Mouse (Mus musculus) kidney, embryonic 14.5 days (tissue): ENCODE measurements at regions not wholly inside any gene's neighbourhood (a gene's known extent, or its start where the extent isn't known, plus 50 kb on each side); places are given as distances from the start of the nearest gene placed in this dataset.

ENCODE experiments used
- ATAC-seq: fragments of 200-750 bp; cut with Nextera tagmentation; 2 replicates; pipeline ENCODE4 v1.8.0; 2017; ENCODE audit warnings: moderate number of reproducible peaks, mild to moderate bottlenecking, moderate TSS enrichment, moderate library complexity; ENCODE audit not compliant: low FRiP score, low TSS enrichment
- H3K27ac ChIP-seq: fragments of 300-500 bp; sonication (generic); 2 replicates; pipeline ENCODE4 v1.5.1; 2014; ENCODE audit warnings: low read depth, mild to moderate bottlenecking, low read length, moderate library complexity, mixed read lengths
- H3K27me3 ChIP-seq: fragments of 300-500 bp; sonication (generic); 2 replicates; pipeline ENCODE4 v1.6.1; 2014; ENCODE audit warnings: mild to moderate bottlenecking, low read length; ENCODE audit not compliant: control insufficient read depth, insufficient read depth
- H3K36me3 ChIP-seq: fragments of 300-500 bp; sonication (generic); 2 replicates; pipeline ENCODE4 v1.6.1; 2014; ENCODE audit warnings: low read length, mixed read lengths; ENCODE audit not compliant: control insufficient read depth, insufficient read depth
- H3K4me1 ChIP-seq: fragments of 300-500 bp; sonication (generic); 2 replicates; pipeline ENCODE4 v1.6.1; 2014; ENCODE audit warnings: low read length, mixed read lengths; ENCODE audit not compliant: control insufficient read depth, insufficient read depth
- H3K4me2 ChIP-seq: fragments of 300-500 bp; sonication (generic); replicated peaks from 2 replicates; pipeline ENCODE4 v1.6.1; 2014; ENCODE audit warnings: low read depth, mild to moderate bottlenecking, low read length
- H3K4me3 ChIP-seq: fragments of 300-500 bp; sonication (generic); 2 replicates; pipeline ENCODE4 v1.5.1; 2014; ENCODE audit warnings: mild to moderate bottlenecking, low read length
- H3K9ac ChIP-seq: fragments of 300-500 bp; sonication (generic); 2 replicates; pipeline ENCODE4 v1.6.1; 2014; ENCODE audit warnings: low read depth, mild to moderate bottlenecking, low read length, moderate library complexity
- H3K9me3 ChIP-seq: fragments of 300-500 bp; sonication (generic); 2 replicates; pipeline ENCODE4 v1.6.1; 2016; ENCODE audit warnings: low read length; ENCODE audit not compliant: control insufficient read depth
- WGBS: fragments of 180-500 bp; shearing (Covaris S2); extraction: QIAGEN DNeasy Blood & Tissue Kit; methylation state at CpG from one replicate; pipeline ENCODE4 v1.1.7; 2014; 5-methylcytosine and 5-hydroxymethylcytosine counted together

- Histone ChIP-seq H3K36me3 (no peaks in the 10 kb centered on the region), H3K9me3 (no peaks in the 10 kb centered on the region), H3K4me1 (peaks cover 15% of the 10 kb centered on the region), H3K9ac (no peak overlapping the region), H3K4me3 (no peak overlapping the region), H3K27me3 (no peaks in the 10 kb centered on the region), H3K27ac (peak overlapping the region; percentile 52), H3K4me2 (peak overlapping the region; percentile 23; the same call in 1 of the 2 replicates)
- ATAC-seq = peak; percentile 50; the same call in 1 of the 2 replicates
- 24% methylated on average over 15 of the region's 15 CpGs for WGBS
Measured at GRCm38 (mm10) chr4:58670107-58670905, 116.6 kb upstream of the Lpar1 start.

GRCm38 (mm10) chr4:58668368-58669153 is 114.9 kb upstream of the Lpar1 start:
- Histone ChIP-seq H3K27me3 (no peaks in the 10 kb centered on the region), H3K9me3 (no peaks in the 10 kb centered on the region), H3K4me3 (no peak overlapping the region), H3K4me1 (peaks cover 15% of the 10 kb centered on the region), H3K27ac (peak overlapping the region; percentile 42; the same call in 1 of the 2 replicates), H3K4me2 (no peak overlapping the region), H3K36me3 (no peaks in the 10 kb centered on the region), H3K9ac (no peak overlapping the region)
- WGBS = 42% methylated on average over 8 of the region's 8 CpGs
- no peak for ATAC-seq

- 55% methylated on average over 6 of the region's 6 CpGs for WGBS
Measured at GRCm38 (mm10) chr4:58663628-58664205, 110.0 kb upstream of the Lpar1 start.

GRCm38 (mm10) chr4:58661781-58662293 is 108.1 kb upstream of the Lpar1 start:
- Histone ChIP-seq H3K4me2 (no peak overlapping the region), H3K9ac (no peak overlapping the region), H3K36me3 (no peaks in the 10 kb centered on the region), H3K4me3 (no peak overlapping the region), H3K4me1 (no peaks in the 10 kb centered on the region; the same call in 1 of the 2 replicates), H3K27me3 (no peaks in the 10 kb centered on the region), H3K27ac (peak overlapping the region; percentile 59; the same call in 1 of the 2 replicates), H3K9me3 (no peaks in the 10 kb centered on the region)
- ATAC-seq = no peak
- WGBS = 42% methylated on average over 4 of the region's 4 CpGs

More at GRCm38 (mm10) chr4:58663628-58664205, 110.0 kb upstream of the Lpar1 start:
- Histone ChIP-seq H3K9ac (no peak overlapping the region), H3K27me3 (no peaks in the 10 kb centered on the region), H3K4me1 (peaks cover 7% of the 10 kb centered on the region; the same call in 1 of the 2 replicates), H3K9me3 (no peaks in the 10 kb centered on the region), H3K4me3 (no peak overlapping the region), H3K36me3 (no peaks in the 10 kb centered on the region), H3K4me2 (no peak overlapping the region), H3K27ac (no peak overlapping the region)
- no peak for ATAC-seq

- no peak overlapping the region for H3K27ac ChIP-seq
- no peak for ATAC-seq
Measured at GRCm38 (mm10) chr4:58660511-58660910, 106.8 kb upstream of the Lpar1 start.

GRCm38 (mm10) chr4:58658206-58658605 is 104.5 kb upstream of the Lpar1 start:
- H3K4me2 ChIP-seq = no peak overlapping the region
- no peak overlapping the region for H3K27ac ChIP-seq
- H3K36me3 ChIP-seq = no peaks in the 10 kb centered on the region
- no peaks in the 10 kb centered on the region for H3K9me3 ChIP-seq
- H3K27me3 ChIP-seq = no peaks in the 10 kb centered on the region
- H3K9ac ChIP-seq = no peak overlapping the region
- no peaks in the 10 kb centered on the region; the same call in 1 of the 2 replicates for H3K4me1 ChIP-seq
- no peak overlapping the region for H3K4me3 ChIP-seq
- no peak for ATAC-seq
- WGBS = 57% methylated on average over 6 of the region's 6 CpGs

More at GRCm38 (mm10) chr4:58660511-58660910, 106.8 kb upstream of the Lpar1 start:
- Histone ChIP-seq H3K4me3 (no peak overlapping the region), H3K36me3 (no peaks in the 10 kb centered on the region), H3K9me3 (no peaks in the 10 kb centered on the region), H3K4me2 (no peak overlapping the region), H3K27me3 (no peaks in the 10 kb centered on the region), H3K9ac (no peak overlapping the region), H3K4me1 (no peaks in the 10 kb centered on the region; the same call in 1 of the 2 replicates)
- WGBS = 66% methylated on average over 5 of the region's 5 CpGs

- Histone ChIP-seq H3K9me3 (no peaks in the 10 kb centered on the region), H3K27me3 (no peaks in the 10 kb centered on the region), H3K27ac (no peak overlapping the region), H3K4me2 (no peak overlapping the region), H3K36me3 (no peaks in the 10 kb centered on the region), H3K4me1 (no peaks in the 10 kb centered on the region), H3K4me3 (no peak overlapping the region), H3K9ac (no peak overlapping the region)
- 16% methylated on average over 2 of the region's 2 CpGs for WGBS
- no peak for ATAC-seq
Measured at GRCm38 (mm10) chr4:58647761-58648295, 94.1 kb upstream of the Lpar1 start.

GRCm38 (mm10) chr4:58646821-58647220 is 93.1 kb upstream of the Lpar1 start:
- no peaks in the 10 kb centered on the region for H3K36me3 ChIP-seq
- no peak overlapping the region for H3K4me2 ChIP-seq
- WGBS = 92% methylated on average over 6 of the region's 6 CpGs
- no peak overlapping the region for H3K27ac ChIP-seq
- no peak overlapping the region for H3K9ac ChIP-seq
- no peak for ATAC-seq
- no peaks in the 10 kb centered on the region for H3K27me3 ChIP-seq
- no peak overlapping the region for H3K4me3 ChIP-seq
- no peaks in the 10 kb centered on the region for H3K9me3 ChIP-seq
- H3K4me1 ChIP-seq = no peaks in the 10 kb centered on the region
